Mouse (Mus musculus) bone marrow, adult 2 months (tissue): Measurements from ENCODE around the gene Erc1.

Experiments
- CTCF ChIP-seq: fragments of 200-500 bp; IDR thresholded peaks from 2 replicates; pipeline ENCODE4 v1.5.1; 2011; ENCODE audit warnings: low read length, control low read depth; ENCODE audit not compliant: control insufficient read depth, insufficient read depth
- POLR2A ChIP-seq: fragments of 200-500 bp; IDR thresholded peaks from 2 replicates; pipeline ENCODE4 v1.6.1; 2011; ENCODE audit warnings: low read depth, mild to moderate bottlenecking, control low read depth, low read length, borderline replicate concordance; ENCODE audit not compliant: control insufficient read depth

DNA sequence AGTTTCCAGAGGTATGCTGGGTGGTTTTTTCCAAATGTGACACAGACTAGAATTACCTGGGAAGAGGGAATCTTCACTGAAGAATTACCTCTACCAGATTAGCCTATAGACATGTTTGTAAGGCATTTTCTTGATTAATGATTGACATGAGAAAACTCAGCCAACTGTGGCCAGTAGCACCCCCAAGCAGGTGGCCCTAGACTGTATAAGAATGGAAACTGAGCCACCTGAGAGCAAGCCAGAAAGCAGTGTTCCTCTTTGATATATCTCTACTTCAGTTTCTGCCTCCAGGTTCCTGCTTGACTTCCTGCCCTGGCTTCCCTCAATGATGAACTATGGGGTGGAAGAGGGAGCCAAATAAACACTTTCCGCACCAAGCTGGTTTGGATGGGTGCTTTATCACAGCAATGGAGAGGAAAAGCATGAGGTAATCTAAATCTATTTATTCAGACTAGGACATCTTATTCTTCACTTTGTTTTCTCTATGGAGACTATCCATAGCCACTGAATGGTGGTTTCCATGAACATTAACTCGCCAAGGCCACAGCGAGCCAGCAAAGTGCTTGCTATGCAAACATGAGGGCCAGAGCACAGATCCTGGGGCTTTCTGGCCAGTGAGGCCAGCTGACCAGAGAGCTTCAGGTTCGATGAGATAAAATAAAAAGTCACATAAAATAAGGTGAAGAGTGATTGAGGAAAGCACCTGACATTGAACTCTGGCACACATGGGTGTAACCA lies 109.2 kb downstream of the Erc1 start:
- no peak for TF ChIP-seq CTCF
- no peak for TF ChIP-seq POLR2A
